Mouse (Mus musculus) heart, postnatal 0 days (tissue): ENCODE data around the gene Gm12216. TPM values are rescaled to one million over a fixed set of nuclear protein-coding genes. Genes with fewer than 3 reads are reported as not detected.

Source experiments
- ATAC-seq: fragments of 200-750 bp; cut with Nextera tagmentation; 2 replicates; pipeline ENCODE4 v1.8.0; 2017; ENCODE audit warnings: low read depth, moderate number of reproducible peaks, moderate library complexity; ENCODE audit not compliant: insufficient read depth
- DNase-seq: peaks from one replicate; pipeline ENCODE4 v3.0.0-alpha.2; 2016; ENCODE audit warnings: low spot score
- H3K27ac ChIP-seq: fragments of 300-500 bp; sonication (generic); 2 replicates; pipeline ENCODE4 v1.5.1; 2014; ENCODE audit warnings: low read depth, mild to moderate bottlenecking
- H3K27me3 ChIP-seq: fragments of 300-500 bp; sonication (generic); 2 replicates; pipeline ENCODE4 v1.6.1; 2014; ENCODE audit warnings: low read length, mixed read lengths; ENCODE audit not compliant: control insufficient read depth, insufficient read depth
- H3K36me3 ChIP-seq: fragments of 300-500 bp; sonication (generic); replicated peaks from 2 replicates; pipeline ENCODE4 v1.6.1; 2014; ENCODE audit warnings: low read length, mixed read lengths; ENCODE audit not compliant: control insufficient read depth, insufficient read depth
- H3K4me1 ChIP-seq: fragments of 300-500 bp; sonication (generic); 2 replicates; pipeline ENCODE4 v1.6.1; 2014; ENCODE audit warnings: antibody characterized with exemption; ENCODE audit not compliant: control insufficient read depth, insufficient read depth
- H3K4me2 ChIP-seq: fragments of 300-500 bp; sonication (generic); 2 replicates; pipeline ENCODE4 v1.6.1; 2014; ENCODE audit warnings: low read depth, mild to moderate bottlenecking, low read length, moderate library complexity
- H3K4me3 ChIP-seq: fragments of 300-500 bp; sonication (generic); 2 replicates; pipeline ENCODE4 v1.5.1; 2014; ENCODE audit warnings: low read depth, low read length
- H3K9ac ChIP-seq: fragments of 300-500 bp; sonication (generic); replicated peaks from 2 replicates; pipeline ENCODE4 v1.6.1; 2014; ENCODE audit warnings: low read depth, low read length, mixed read lengths
- H3K9me3 ChIP-seq: fragments of 300-500 bp; sonication (generic); replicated peaks from 2 replicates; pipeline ENCODE4 v1.6.1; 2016; ENCODE audit warnings: low read length; ENCODE audit not compliant: control insufficient read depth
- CTCF ChIP-seq: IDR thresholded peaks from 2 replicates; pipeline ENCODE4 v1.5.1; 2016; ENCODE audit warnings: antibody characterized with exemption, control low read depth, low read depth
- EP300 ChIP-seq: IDR thresholded peaks from 2 replicates; pipeline ENCODE4 v1.6.1; 2016; ENCODE audit warnings: antibody characterized with exemption, low read depth
- WGBS: fragments of 180-500 bp; shearing (Covaris S2); extraction: QIAGEN DNeasy Blood & Tissue Kit; methylation state at CpG from one replicate; pipeline ENCODE4 v1.1.7; 2014; 5-methylcytosine and 5-hydroxymethylcytosine counted together
- polyA plus RNA-seq: library from polyadenylated mRNA; unstranded; fragments of >200 nt; fragmentation: Nextera tagmentation; extraction: Ambion mirVana; gene quantifications from 2 replicates; pipeline ENCODE4 v1.2.1, GENCODE M21; 2015
- total RNA-seq: library from RNA; depleted of rRNA; stranded (reverse); fragments of >200 nt; gene quantifications from 2 replicates; pipeline ENCODE4 v1.2.3, GENCODE M21; 2014; ENCODE audit warnings: low replicate concordance

Gm12216 gene
- total and polyA plus RNA-seq, 2 experiments from 2014 or later: 1.6 TPM; not detected in 1

DNA sequence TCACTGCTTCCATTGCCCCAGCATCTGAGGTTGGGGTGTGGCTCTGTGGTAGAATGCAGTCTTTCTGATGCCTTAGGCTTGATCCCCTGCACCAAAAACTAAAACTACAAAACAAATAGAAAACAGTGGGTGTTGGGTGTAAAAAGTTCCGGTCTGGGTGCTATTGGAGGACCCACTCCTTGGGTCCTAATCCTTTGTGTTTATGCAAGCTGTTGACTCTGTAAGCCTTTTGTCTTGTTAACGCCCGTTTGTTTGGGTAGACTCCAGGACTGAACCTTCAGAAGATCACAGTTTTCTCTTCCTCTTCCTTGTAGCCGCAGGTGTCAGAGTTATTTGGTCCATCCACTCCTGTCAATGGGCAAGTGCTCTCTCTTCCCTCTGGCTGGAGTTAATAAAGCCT lies 59.0 kb downstream of the Gm12216 start:
- Histone ChIP-seq H3K9ac (no peak overlapping the region), H3K4me2 (no peak overlapping the region), H3K4me1 (peaks cover 16% of the 10 kb centered on the region), H3K36me3 (no peaks in the 10 kb centered on the region), H3K27me3 (no peaks in the 10 kb centered on the region), H3K4me3 (no peak overlapping the region), H3K9me3 (no peaks in the 10 kb centered on the region), H3K27ac (no peak overlapping the region)
- WGBS: 69% methylated on average over 4 of the region's 4 CpGs
- DNase-seq (no peak), ATAC-seq (no peak)
- TF ChIP-seq EP300 (no peak), CTCF (no peak)

DNA sequence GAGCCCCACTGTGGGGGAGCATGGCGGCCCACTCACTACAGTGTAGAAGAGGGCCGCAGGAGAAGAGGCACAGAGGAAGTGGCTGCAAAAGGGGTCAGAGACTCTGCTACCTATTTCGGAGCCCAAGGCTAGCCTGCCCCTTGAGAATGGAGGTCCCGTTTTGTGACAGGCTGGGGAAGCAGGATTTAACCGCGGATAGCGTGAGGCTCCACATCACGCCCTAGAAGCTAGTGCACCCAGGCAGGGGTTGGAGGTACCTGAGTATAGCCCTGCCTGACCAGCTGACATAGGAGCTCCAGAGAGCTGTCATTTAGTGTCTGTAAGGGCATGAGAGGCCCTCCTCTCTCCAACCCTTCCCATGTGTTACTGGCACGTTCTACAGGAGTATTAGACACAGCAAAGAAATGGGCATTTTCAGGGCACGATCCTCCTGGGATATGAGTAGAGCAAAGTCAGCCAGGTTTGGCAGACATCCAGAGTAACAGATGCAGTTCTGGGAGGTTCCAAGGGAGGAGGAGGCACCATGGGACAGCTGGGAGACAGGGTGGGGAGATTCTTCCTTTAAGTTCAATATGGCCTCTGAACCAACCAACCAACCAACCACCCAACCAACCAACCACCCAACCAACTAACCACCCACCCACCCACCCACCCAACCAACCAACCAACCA lies 60.9 kb downstream of the Gm12216 start:
- Histone ChIP-seq H3K4me1 (peaks cover 16% of the 10 kb centered on the region), H3K27me3 (no peaks in the 10 kb centered on the region), H3K9ac (no peak overlapping the region), H3K27ac (no peak overlapping the region), H3K9me3 (no peaks in the 10 kb centered on the region), H3K4me2 (no peak overlapping the region), H3K4me3 (no peak overlapping the region), H3K36me3 (no peaks in the 10 kb centered on the region)
- 89% methylated on average over 10 of the region's 10 CpGs for WGBS
- no peak for ATAC-seq
- no peak for TF ChIP-seq EP300
- TF ChIP-seq CTCF: no peak
- DNase-seq: no peak

DNA sequence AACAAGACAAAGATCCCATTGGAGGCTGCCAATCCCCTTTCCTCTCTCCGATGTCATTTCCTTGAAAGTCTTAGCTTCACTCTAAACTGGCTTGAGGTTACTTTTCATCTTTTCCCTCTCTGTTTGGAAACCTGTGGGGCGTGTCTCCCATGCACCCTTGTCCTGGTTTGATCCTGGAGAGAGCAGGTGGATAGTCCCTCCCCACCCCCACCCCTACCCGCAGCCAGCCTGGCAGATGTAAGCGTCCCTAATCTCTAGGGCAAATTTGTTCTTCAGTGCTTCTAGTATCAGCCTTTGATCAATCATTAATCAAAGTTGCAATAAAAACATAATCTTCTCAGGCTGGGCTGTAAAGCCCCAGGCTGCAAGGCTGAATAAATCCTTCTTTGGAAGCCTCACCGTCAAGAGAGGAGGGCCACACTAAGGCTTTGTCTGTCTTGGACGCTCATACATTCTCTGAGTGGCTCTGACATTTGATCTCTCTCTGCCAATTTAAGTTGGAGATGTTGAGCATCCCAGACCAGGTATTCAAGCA lies 61.6 kb downstream of the Gm12216 start:
- DNase-seq (no peak), ATAC-seq (no peak)
- H3K4me1 ChIP-seq: peaks cover 16% of the 10 kb centered on the region
- no peak overlapping the region for H3K4me2 ChIP-seq
- no peaks in the 10 kb centered on the region for H3K9me3 ChIP-seq
- no peaks in the 10 kb centered on the region for H3K27me3 ChIP-seq
- no peak overlapping the region for H3K4me3 ChIP-seq
- H3K27ac ChIP-seq: peak overlapping the region; percentile 65
- WGBS: 72% methylated on average over 6 of the region's 6 CpGs
- no peak overlapping the region for H3K9ac ChIP-seq
- no peaks in the 10 kb centered on the region for H3K36me3 ChIP-seq
- TF ChIP-seq CTCF: no peak
- no peak for TF ChIP-seq EP300

DNA sequence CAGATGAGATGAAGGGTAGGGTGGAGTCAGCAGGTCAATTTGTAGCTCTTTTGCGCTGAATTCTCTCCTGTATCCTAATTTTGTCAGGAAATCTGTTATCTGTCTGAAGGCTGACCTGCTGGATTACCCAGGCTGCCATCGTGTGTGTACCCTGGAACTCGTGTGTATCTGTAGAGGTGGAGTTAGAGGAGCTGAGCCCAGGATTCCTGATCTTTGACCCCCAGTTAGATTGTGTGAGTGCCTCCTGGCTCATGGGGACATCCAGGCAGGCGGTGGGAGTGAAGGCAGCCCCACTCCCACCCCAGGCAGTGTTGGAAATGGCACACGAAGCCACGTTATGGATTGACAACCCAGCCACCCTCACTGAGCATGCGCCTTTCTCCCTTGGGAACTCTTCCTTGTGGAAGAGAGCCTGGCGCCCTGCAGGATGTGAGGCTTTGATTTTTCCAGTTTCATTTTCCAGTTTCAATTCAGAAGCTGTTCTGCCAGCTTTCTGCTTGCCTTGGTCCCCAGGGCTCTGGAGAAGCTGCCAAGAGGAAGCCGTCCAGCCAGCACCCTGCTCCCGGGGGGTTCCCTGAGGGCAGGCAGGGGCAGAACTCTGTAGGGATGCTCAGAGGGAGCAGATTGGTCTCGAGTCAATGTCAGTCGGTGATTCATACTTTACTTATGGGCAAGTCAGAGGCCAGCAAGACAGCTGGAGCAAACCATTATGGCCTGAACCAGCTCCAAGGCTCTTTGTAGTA lies 62.5 kb downstream of the Gm12216 start:
- Histone ChIP-seq H3K9me3 (no peaks in the 10 kb centered on the region), H3K4me2 (peak overlapping the region; percentile 32), H3K27me3 (no peaks in the 10 kb centered on the region), H3K4me3 (no peak overlapping the region), H3K36me3 (no peaks in the 10 kb centered on the region), H3K27ac (peak overlapping the region; percentile 65), H3K4me1 (peaks cover 16% of the 10 kb centered on the region), H3K9ac (0 out of 2 replicates have a peak overlapping the region, but pooled peaks have one; percentile 7)
- ATAC-seq (no peak), DNase-seq (no peak)
- no peak; the same call in 1 of the 2 replicates for TF ChIP-seq EP300
- no peak for TF ChIP-seq CTCF
- WGBS: 46% methylated on average over 12 of the region's 12 CpGs

DNA sequence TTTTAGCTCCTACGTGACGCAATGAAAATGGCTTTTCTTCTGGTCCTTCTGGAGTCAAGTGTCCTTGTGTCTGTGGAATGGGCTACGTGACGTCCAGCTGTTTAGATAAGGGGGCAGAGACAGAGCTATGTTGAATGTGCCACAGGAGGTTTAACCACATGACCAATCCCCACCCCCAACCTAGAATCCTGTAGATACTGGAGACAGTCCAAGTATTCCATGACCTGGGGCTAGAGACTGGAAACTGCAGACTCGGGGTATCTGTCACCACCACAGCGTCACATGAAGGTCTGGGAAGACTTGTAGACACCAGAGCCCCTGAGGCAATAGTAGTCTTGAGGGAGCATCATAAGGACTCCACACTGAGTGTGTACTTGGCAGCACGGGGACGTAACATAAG lies 63.2 kb downstream of the Gm12216 start:
- Histone ChIP-seq H3K27me3 (no peaks in the 10 kb centered on the region), H3K9ac (no peak overlapping the region), H3K4me3 (no peak overlapping the region), H3K27ac (peak overlapping the region; percentile 65; the same call in 1 of the 2 replicates), H3K4me2 (no peak overlapping the region), H3K4me1 (peaks cover 16% of the 10 kb centered on the region), H3K36me3 (no peaks in the 10 kb centered on the region), H3K9me3 (no peaks in the 10 kb centered on the region)
- DNase-seq (no peak), ATAC-seq (peak; percentile 25; the same call in 1 of the 2 replicates)
- WGBS: 36% methylated on average over 8 of the region's 8 CpGs
- TF ChIP-seq CTCF: no peak
- no peak for TF ChIP-seq EP300
